Mouse (Mus musculus) limb, embryonic 12.5 days (tissue): Measurements from ENCODE around the gene Cdca3. TPM values are rescaled to one million over a fixed set of nuclear protein-coding genes. Genes with fewer than 3 reads are reported as not detected.

Experiments used
- ATAC-seq: fragments of 200-750 bp; cut with Nextera tagmentation; 2 replicates; pipeline ENCODE4 v1.8.0; 2017; ENCODE audit warnings: low read depth, moderate TSS enrichment; ENCODE audit not compliant: insufficient number of reproducible peaks, insufficient read depth, low FRiP score, low TSS enrichment
- H3K27ac ChIP-seq: fragments of 300-500 bp; sonication (generic); 2 replicates; pipeline ENCODE4 v1.5.1; 2016; ENCODE audit warnings: mild to moderate bottlenecking, moderate library complexity
- H3K27me3 ChIP-seq: fragments of 300-500 bp; sonication (generic); 2 replicates; pipeline ENCODE4 v1.6.1; 2016; ENCODE audit warnings: mild to moderate bottlenecking, moderate library complexity
- H3K36me3 ChIP-seq: fragments of 300-500 bp; sonication (generic); 2 replicates; pipeline ENCODE4 v1.6.1; 2016; ENCODE audit warnings: mild to moderate bottlenecking, moderate library complexity
- H3K4me1 ChIP-seq: fragments of 300-500 bp; sonication (generic); replicated peaks from 2 replicates; pipeline ENCODE4 v1.6.1; 2016
- H3K4me2 ChIP-seq: fragments of 300-500 bp; sonication (generic); 2 replicates; pipeline ENCODE4 v1.6.1; 2016; ENCODE audit warnings: mild to moderate bottlenecking, moderate library complexity
- H3K4me3 ChIP-seq: fragments of 300-500 bp; sonication (generic); replicated peaks from 2 replicates; pipeline ENCODE4 v1.5.1; 2016; ENCODE audit warnings: mild to moderate bottlenecking
- H3K9ac ChIP-seq: fragments of 300-500 bp; sonication (generic); replicated peaks from 2 replicates; pipeline ENCODE4 v1.6.1; 2016; ENCODE audit warnings: mild to moderate bottlenecking, moderate library complexity
- H3K9me3 ChIP-seq: fragments of 300-500 bp; sonication (generic); 2 replicates; pipeline ENCODE4 v1.6.1; 2016; ENCODE audit warnings: mild to moderate bottlenecking, moderate library complexity
- WGBS: fragments of 180-500 bp; shearing (Covaris S2); methylation state at CpG from one replicate; pipeline ENCODE4 v1.1.7; 2016; 5-methylcytosine and 5-hydroxymethylcytosine counted together
- polyA plus RNA-seq: library from polyadenylated mRNA; unstranded; fragments of >200 nt; fragmentation: Nextera tagmentation; extraction: Ambion mirVana; gene quantifications from 2 replicates; pipeline ENCODE4 v1.2.1, GENCODE M21; 2016

Cdca3 gene
- polyA plus RNA-seq, 1 experiment from 2014 or later: 202 TPM

DNA sequence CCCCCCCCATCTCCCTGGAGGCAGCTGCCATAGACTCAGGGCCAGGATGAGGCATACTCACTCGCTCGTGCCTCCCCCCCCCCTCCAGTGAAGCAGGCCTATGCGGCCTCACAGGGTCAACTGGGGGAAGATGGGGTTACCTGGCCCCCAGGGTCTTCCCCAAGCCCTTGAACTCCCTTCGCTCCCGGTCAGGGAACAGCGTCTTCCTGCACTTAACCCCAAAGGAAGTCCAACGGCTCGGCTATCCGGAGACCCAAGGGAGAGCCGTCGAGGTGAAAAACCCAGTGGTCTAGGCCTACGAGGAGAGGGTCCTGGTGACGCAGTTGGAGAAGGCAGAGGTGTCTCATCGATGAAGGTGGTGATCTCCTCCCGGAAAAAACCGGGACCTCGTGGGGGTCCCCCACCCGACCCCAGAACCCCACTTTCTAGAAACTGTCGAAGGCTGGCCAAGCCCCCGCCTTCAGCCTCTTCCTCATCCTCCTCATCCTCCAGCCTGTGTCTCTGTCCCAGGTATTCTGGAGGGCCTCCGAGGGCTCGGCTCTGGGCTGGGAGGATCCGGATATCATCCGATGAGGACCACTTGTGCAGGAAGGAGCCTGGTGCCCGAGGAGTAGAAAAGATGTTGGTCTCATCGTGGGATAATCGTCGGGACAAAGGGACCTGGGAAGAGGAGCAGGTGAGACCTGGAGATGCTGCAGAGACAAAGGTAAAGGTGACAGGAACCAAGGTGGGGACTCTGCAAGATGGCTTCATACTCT lies 29.4 kb downstream of the Cdca3 start:
- no peak for ATAC-seq
- no peaks in the 10 kb centered on the region for H3K9me3 ChIP-seq
- peak overlapping the region; percentile 86 for H3K4me3 ChIP-seq
- peak overlapping the region; percentile 80 for H3K4me2 ChIP-seq
- peak overlapping the region; percentile 99; the same call in 1 of the 2 replicates for H3K27ac ChIP-seq
- peaks cover 20% of the 10 kb centered on the region for H3K27me3 ChIP-seq
- 78% methylated on average over 27 of the region's 28 CpGs for WGBS
- peaks cover 16% of the 10 kb centered on the region for H3K36me3 ChIP-seq
- H3K9ac ChIP-seq: 0 out of 2 replicates have a peak overlapping the region, but pooled peaks have one; percentile 99
- peaks cover 59% of the 10 kb centered on the region for H3K4me1 ChIP-seq

GRCm38 (mm10) chr6:124859725-124860124 lies 30.4 kb downstream of the Cdca3 start:
- H3K27ac ChIP-seq: peak overlapping the region; percentile 13; the same call in 1 of the 2 replicates
- H3K4me1 ChIP-seq: peaks cover 68% of the 10 kb centered on the region
- peaks cover 6% of the 10 kb centered on the region for H3K36me3 ChIP-seq
- no peak for ATAC-seq
- H3K27me3 ChIP-seq: peaks cover 29% of the 10 kb centered on the region
- no peaks in the 10 kb centered on the region for H3K9me3 ChIP-seq
- H3K4me3 ChIP-seq: no peak overlapping the region
- H3K4me2 ChIP-seq: peak overlapping the region; percentile 21; the same call in 1 of the 2 replicates
- WGBS: 11% methylated on average over 12 of the region's 12 CpGs
- H3K9ac ChIP-seq: 0 out of 2 replicates have a peak overlapping the region, but pooled peaks have one; percentile 28

DNA sequence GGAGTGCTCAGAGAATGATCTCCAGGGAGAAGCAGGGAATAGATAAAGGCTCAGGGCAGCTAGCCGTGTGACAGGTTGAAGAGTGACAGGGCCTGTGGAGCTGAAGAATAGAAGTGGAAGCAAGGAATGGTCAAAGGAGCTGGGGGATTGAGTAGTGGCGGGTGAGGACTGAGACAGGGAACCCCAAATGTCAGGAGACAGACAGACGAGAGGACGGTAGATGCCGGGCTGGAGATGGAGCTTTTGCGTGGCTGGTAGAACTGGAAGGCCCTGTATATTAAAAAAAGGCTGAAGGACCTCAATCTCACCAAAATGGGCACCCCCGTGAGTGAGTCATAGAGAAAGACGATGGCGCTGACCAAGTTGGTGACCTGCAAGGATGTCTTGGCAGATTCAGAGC lies 31.2 kb downstream of the Cdca3 start:
- H3K9me3 ChIP-seq: no peaks in the 10 kb centered on the region
- peaks cover 75% of the 10 kb centered on the region for H3K4me1 ChIP-seq
- 89% methylated on average over 9 of the region's 9 CpGs for WGBS
- H3K4me3 ChIP-seq: no peak overlapping the region
- H3K4me2 ChIP-seq: 0 out of 2 replicates have a peak overlapping the region, but pooled peaks have one; percentile 21
- peaks cover 34% of the 10 kb centered on the region for H3K27me3 ChIP-seq
- H3K27ac ChIP-seq: no peak overlapping the region
- H3K36me3 ChIP-seq: no peaks in the 10 kb centered on the region
- no peak for ATAC-seq
- H3K9ac ChIP-seq: no peak overlapping the region

DNA sequence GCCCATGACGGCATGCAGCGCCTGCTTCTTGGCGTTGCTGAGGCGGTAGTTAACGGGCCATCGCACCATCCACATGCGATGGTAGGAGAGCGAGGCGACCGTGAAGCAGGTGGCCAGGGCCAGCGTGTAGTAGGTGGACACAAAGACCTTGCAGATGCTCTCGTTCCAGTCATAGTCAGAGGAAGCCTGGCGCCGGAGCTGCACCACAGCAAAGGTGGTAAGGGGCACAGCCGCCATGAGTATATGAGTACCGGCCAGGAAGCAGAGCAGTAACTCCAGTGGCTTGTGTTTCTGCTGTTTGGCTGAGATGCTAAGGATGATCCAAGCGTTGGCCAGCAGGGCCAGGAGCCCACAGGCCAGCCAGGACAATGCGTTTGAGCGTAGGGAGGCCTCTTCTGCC lies 31.9 kb downstream of the Cdca3 start:
- no peak for ATAC-seq
- H3K4me2 ChIP-seq: no peak overlapping the region
- H3K9ac ChIP-seq: no peak overlapping the region; the same call in 1 of the 2 replicates
- no peaks in the 10 kb centered on the region for H3K36me3 ChIP-seq
- WGBS: 79% methylated on average over 19 of the region's 19 CpGs
- H3K27ac ChIP-seq: no peak overlapping the region
- no peak overlapping the region for H3K4me3 ChIP-seq
- peaks cover 75% of the 10 kb centered on the region for H3K4me1 ChIP-seq
- H3K27me3 ChIP-seq: peaks cover 34% of the 10 kb centered on the region
- no peaks in the 10 kb centered on the region for H3K9me3 ChIP-seq

GRCm38 (mm10) chr6:124861802-124862201 lies 32.5 kb downstream of the Cdca3 start:
- H3K9ac ChIP-seq: no peak overlapping the region; the same call in 1 of the 2 replicates
- H3K4me1 ChIP-seq: peaks cover 79% of the 10 kb centered on the region
- H3K36me3 ChIP-seq: no peaks in the 10 kb centered on the region
- no peaks in the 10 kb centered on the region for H3K9me3 ChIP-seq
- no peak for ATAC-seq
- 57% methylated on average over 3 of the region's 3 CpGs for WGBS
- no peak overlapping the region for H3K4me3 ChIP-seq
- no peak overlapping the region for H3K4me2 ChIP-seq
- no peak overlapping the region for H3K27ac ChIP-seq
- peaks cover 34% of the 10 kb centered on the region for H3K27me3 ChIP-seq

DNA sequence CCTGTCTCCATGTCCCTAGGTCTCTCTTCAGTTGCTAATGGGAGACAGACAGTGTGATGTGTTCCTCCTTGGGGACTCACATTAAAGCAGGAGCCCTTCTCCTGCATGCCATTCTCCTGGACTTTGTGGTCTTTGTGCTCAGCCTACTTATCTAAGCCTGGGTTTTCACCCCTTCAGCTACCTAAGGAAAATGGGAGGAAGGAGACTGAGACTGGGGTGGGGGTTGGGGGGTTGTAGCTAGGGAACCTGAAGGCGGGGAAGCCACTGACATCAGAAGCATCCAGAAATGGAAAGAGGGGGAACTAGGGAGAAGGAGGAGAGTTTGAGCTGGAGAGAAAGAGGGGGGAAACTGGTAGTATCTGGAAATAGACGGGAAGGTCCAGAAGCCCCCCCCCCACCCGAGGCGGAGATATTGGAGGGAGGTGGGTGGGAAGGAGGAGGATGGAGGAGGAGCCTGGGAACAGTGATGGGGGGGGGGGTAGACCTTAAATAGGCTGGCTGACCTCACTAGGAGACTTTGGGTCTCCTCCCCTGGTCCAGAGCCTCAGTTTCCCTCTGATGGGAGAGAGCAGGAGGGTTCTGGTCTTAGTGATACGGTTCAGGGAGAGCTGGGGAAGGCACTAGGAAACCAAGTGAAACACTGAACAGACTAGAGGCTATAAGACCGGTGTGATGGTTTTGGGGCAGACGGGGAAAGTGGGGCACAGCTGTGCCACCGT lies 33.2 kb downstream of the Cdca3 start:
- H3K27me3 ChIP-seq: peaks cover 34% of the 10 kb centered on the region
- H3K4me2 ChIP-seq: peak overlapping the region; percentile 94
- H3K27ac ChIP-seq: no peak overlapping the region
- peaks cover 81% of the 10 kb centered on the region for H3K4me1 ChIP-seq
- WGBS: 13% methylated on average over 8 of the region's 8 CpGs
- H3K9me3 ChIP-seq: no peaks in the 10 kb centered on the region
- H3K36me3 ChIP-seq: no peaks in the 10 kb centered on the region
- peak overlapping the region; percentile 79; the same call in 1 of the 2 replicates for H3K9ac ChIP-seq
- H3K4me3 ChIP-seq: peak overlapping the region; percentile 59
- ATAC-seq: no peak

- H3K9me3 ChIP-seq: no peaks in the 10 kb centered on the region
- peaks cover 76% of the 10 kb centered on the region for H3K4me1 ChIP-seq
- WGBS: 3% methylated on average over 8 of the region's 16 CpGs
- H3K4me2 ChIP-seq: peak overlapping the region; percentile 94
- H3K36me3 ChIP-seq: no peaks in the 10 kb centered on the region
- 0 out of 2 replicates have a peak overlapping the region, but pooled peaks have one; percentile 59 for H3K27ac ChIP-seq
- peak overlapping the region; percentile 79 for H3K9ac ChIP-seq
- no peak for ATAC-seq
- H3K4me3 ChIP-seq: peak overlapping the region; percentile 59
- H3K27me3 ChIP-seq: peaks cover 38% of the 10 kb centered on the region
These were observed 33.8 kb downstream of the Cdca3 start for GRCm38 (mm10) chr6:124863125-124863657.

- Histone ChIP-seq H3K4me1 (peaks cover 70% of the 10 kb centered on the region), H3K4me2 (peak within 1 kb of the TSS; percentile 94), H3K27me3 (peaks cover 37% of the 10 kb centered on the region), H3K36me3 (no peaks in the 10 kb centered on the region), H3K4me3 (peak within 1 kb of the TSS; percentile 59), H3K9ac (peak within 1 kb of the TSS; percentile 79), H3K27ac (peak within 1 kb of the TSS; percentile 59; the same call in 1 of the 2 replicates), H3K9me3 (no peaks in the 10 kb centered on the region)
- 2% methylated on average over 30 of the region's 43 CpGs for WGBS
- ATAC-seq: 0 out of 2 replicates have a peak, but pooled peaks have one; percentile 9
These were observed 34.4 kb downstream of the Cdca3 start, which contains the start of gene Gpr162 for GRCm38 (mm10) chr6:124863658-124864298. Gpr162 (minus strand) TSS chr6:124863983.

GRCm38 (mm10) chr6:124865766-124866362 lies 36.5 kb downstream of the Cdca3 start:
- Histone ChIP-seq H3K9ac (0 out of 2 replicates have a peak overlapping the region, but pooled peaks have one; percentile 12), H3K4me2 (no peak overlapping the region; the same call in 1 of the 2 replicates), H3K9me3 (no peaks in the 10 kb centered on the region), H3K27ac (peak overlapping the region; percentile 72), H3K4me3 (no peak overlapping the region), H3K4me1 (peaks cover 58% of the 10 kb centered on the region), H3K36me3 (no peaks in the 10 kb centered on the region), H3K27me3 (peaks cover 34% of the 10 kb centered on the region)
- WGBS: 28% methylated on average over 18 of the region's 18 CpGs
- ATAC-seq: 0 out of 2 replicates have a peak, but pooled peaks have one; percentile 10

- Histone ChIP-seq H3K9me3 (no peaks in the 10 kb centered on the region), H3K4me3 (no peak overlapping the region), H3K27ac (no peak overlapping the region; the same call in 1 of the 2 replicates), H3K36me3 (no peaks in the 10 kb centered on the region), H3K9ac (no peak overlapping the region), H3K27me3 (peaks cover 32% of the 10 kb centered on the region), H3K4me1 (peaks cover 54% of the 10 kb centered on the region), H3K4me2 (no peak overlapping the region)
- WGBS: 48% methylated on average over 6 of the region's 7 CpGs
- ATAC-seq: no peak
These were observed 37.2 kb downstream of the Cdca3 start for GRCm38 (mm10) chr6:124866560-124866959.
